Mouse (Mus musculus): ENCODE results near the gene Nup155.

DNA sequence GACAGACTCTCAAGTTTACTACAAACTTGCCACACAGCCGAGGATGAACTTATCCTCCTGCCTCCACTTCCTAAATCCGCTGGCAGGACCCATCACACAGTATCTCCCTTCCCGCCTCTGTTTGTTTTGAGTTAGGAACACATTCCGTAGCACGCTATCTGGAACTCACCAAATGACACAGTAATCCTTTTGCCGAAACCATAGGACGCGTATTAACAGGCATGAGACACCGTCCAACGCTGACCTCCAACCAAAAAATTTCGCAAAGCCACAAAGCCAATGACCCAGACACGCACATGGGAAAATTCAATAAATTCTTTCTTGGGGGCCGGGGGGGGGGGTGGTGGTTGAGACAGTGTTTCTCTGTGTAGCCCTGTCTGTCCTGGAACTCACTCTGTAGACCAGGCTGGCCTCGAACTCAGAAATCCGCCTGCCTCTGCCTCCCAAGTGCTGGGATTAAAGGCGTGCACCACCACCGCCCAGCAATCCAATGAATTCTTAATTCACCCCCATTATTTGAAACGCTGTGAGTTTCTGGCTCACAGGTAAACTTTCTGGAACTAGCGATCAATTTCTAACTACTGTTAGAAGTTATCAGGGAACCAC lies 610 bp upstream of the Nup155 start:
- TF ChIP-seq POLR2A (IDR thresholded peaks at IDR 0.05; ENCODE audit: low read depth, low read length) (no peak), CTCF (conservative IDR thresholded peaks at IDR 0.05; ENCODE audit: insufficient read depth, insufficient read length, low read depth, low read length) (no peak)
